Mouse (Mus musculus) liver, adult 2 months (tissue): ENCODE measurements around the gene Eif2ak4.

Experiments used
- CTCF ChIP-seq: fragments of 200-500 bp; IDR thresholded peaks from 2 replicates; pipeline ENCODE4 v1.5.1; 2011; ENCODE audit warnings: low read depth, low read length, control low read depth
- POLR2A ChIP-seq: fragments of 200-500 bp; IDR thresholded peaks from 2 replicates; pipeline ENCODE4 v1.6.1; 2011; ENCODE audit warnings: low read length, control low read depth; ENCODE audit not compliant: insufficient read depth; ENCODE audit errors: extremely low read depth

DNA sequence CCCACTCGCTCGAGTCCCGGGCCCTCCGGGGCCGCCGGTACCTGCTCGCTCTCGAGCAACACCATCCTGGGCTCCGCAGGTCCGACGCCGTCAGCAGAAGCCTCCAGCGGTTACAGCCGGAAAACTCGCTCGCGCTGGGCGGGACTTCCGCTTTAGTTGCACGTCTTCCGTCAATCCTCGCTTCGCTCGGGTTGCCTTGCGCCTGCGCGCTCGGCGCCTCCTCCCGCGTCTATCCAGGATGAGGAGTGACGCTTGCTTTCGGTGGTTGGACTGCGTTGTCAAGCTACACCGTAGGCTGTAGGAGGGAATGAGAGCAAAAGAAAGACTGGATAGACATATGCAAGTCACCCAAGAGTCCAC is 91.1 kb downstream of the Eif2ak4 start, which contains the start of gene Srp14:
- TF ChIP-seq CTCF (no peak), POLR2A (peak; percentile 93)
